Mouse (Mus musculus) liver, adult (tissue): Measurements from ENCODE around the gene Mtfmt.

Experiments used
- GATA4 ChIP-seq: IDR thresholded peaks from 2 replicates; pipeline ENCODE4 v1.6.1; 2014; ENCODE audit warnings: mild to moderate bottlenecking, low read length; ENCODE audit not compliant: insufficient replicate concordance

Mtfmt gene

GRCm38 (mm10) chr9:65460732-65461442 lies 25.3 kb downstream of the Mtfmt start, which contains the start of gene Spg21:
Gene Spg21 (plus strand): TSS chr9:65460947.
- TF ChIP-seq GATA4, result peak; percentile 3; the same call in 1 of the 2 replicates

GRCm38 (mm10) chr9:65462544-65462943 lies 27.0 kb downstream of the Mtfmt start:
- TF ChIP-seq GATA4, result no peak

GRCm38 (mm10) chr9:65464161-65464560 lies 28.6 kb downstream of the Mtfmt start:
- no peak for TF ChIP-seq GATA4

DNA sequence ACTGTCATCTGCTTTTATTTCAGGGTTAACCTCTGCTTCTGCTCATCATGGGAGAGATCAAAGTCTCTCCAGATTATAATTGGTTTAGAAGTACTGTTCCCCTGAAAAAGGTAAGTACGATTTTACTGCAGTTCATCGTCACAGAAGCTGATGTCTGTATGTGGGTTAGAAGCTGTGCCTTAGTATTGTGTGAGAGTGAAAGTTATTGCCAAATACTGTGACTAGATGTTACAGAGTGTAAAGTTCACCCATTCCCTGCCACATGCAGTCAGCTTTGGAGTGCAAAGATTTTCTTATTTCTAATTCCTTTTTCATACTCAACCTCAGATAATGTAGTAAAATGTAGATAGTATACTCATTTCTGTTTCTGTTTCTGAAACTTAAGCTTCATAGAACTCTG lies 29.7 kb downstream of the Mtfmt start:
- TF ChIP-seq GATA4, result no peak

DNA sequence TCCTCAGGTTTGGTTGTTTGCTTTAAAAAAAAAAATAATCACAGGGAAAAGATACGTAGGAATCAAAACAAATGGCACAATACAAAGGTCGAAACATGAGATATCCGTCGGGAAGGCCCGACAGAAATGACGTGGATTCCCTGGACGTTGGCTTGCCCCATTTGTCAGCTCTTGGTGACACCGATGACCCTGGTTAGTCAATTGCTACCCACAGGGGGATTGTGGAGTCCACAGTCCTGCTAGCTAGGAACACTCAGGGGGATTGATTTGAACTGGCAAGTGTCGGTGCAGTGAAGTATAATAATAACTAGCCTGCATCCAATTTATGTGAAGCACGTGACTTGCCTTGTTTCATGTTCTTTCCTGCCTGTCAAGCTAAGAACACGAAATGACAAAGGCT lies 32.1 kb downstream of the Mtfmt start:
- no peak for TF ChIP-seq GATA4

GRCm38 (mm10) chr9:65472769-65473168 lies 37.2 kb downstream of the Mtfmt start:
- TF ChIP-seq GATA4, result no peak

DNA sequence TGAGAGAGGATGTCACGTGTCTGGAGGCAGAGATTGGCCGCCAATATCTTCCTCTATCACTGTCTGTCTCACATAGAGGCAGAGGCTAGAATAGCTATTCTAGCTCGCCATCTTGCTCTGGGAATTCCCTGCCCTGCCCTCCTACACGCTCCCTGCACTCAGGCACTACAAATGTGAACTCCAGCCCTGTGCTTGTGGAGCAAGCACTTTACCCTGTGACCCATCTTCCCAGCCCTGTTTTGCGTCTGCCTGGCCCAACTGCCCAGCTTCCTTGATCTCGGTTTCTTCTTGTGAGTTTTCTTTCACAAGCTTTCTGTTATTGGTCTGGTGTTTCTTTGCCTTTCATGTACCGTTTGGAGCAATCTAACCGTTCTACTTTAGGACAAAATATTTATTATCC lies 43.6 kb downstream of the Mtfmt start:
- TF ChIP-seq GATA4, result no peak

DNA sequence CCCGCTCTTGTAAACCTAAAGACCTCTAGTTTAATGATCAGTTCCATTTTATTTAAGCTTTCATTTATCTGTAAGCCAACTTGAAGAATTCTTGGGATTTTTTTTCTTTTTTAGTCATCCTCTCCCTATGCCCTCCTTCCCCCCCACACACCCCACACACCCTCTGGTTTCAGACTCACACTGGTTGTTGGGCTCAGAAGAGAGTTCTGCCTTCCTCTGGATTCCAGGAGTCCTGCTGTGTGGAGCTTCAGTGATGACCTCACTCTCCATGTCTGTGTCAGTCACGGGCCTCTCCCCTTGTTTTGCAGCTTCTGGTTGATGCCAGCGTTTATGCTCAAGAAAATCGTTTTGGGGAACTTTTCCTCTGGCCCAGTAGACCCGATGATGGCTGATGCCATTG lies 44.5 kb downstream of the Mtfmt start:
- no peak for TF ChIP-seq GATA4

- no peak for TF ChIP-seq GATA4
Measured at GRCm38 (mm10) chr9:65491476-65491875, 55.9 kb downstream of the Mtfmt start.

GRCm38 (mm10) chr9:65492351-65492750 lies 56.8 kb downstream of the Mtfmt start:
- no peak for TF ChIP-seq GATA4

DNA sequence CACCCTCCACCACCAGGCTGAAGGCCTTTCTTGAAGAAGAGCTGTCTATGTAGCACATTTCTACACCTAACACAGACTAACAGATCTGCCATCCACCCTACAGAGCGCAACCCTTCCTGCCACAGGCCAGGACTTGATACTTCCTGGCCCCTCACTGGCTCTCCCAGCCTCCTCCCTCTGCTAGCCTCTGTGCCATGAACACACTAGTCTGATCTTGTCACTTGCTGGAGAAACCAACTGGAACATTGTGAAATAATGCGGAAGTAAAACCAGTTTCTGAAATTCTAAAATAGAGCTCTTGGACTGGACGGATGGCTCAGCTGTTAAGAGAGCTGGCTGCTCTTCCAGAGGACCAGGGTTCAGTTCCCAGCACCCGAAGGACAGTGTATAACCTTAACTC lies 57.3 kb downstream of the Mtfmt start:
- no peak for TF ChIP-seq GATA4

DNA sequence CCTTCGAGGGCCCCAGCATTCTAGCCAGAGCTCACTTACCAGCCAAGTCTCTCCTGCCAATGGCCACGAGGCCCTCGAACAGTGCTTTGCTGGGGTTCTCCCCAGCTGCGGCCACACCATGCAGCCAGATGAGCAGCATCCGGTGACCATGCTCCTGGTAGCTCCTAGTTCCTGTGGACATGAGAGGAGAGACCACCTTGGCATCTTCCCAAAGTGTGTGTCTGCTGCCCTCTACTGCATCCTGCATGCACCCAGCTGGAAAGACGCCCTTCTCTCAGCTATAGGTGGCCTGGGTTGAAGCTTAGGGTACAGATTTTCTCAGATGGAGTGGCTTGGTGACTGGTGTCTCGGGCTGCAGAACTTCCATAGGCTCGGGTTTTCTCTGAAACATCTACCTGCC lies 66.6 kb downstream of the Mtfmt start:
- TF ChIP-seq GATA4, result no peak
